Comparison of ENCODE assay signal across 19 mouse cellular contexts in genomic region chr17:66353907-66354306, GRCm38 (mm10).
DNase-seq lines count a peak whose midpoint lies in the region; ATAC-seq and TF ChIP-seq lines count a peak whose summit lies in the region.
"Had no signal": no experiment of that assay in that cellular context is flagged by ENCODE, and none has a peak within 500 bp of the region (broad histone marks: within the 10 kb centered on the region; RNA-seq: fewer than 3 reads in every experiment).

No protein-coding gene starts in this region.

- H3K9ac ChIP-seq in liver, embryonic 11.5 days (ENCODE audit: low read depth, low read length) = no peak overlapping the region
- H3K9ac ChIP-seq in intestine, embryonic 16.5 days (ENCODE audit: low read depth, low read length) = no peak overlapping the region
- H3K9ac ChIP-seq: heart, embryonic 12.5 days; liver, embryonic 15.5 days had no signal

- DNase-seq in cerebellum, adult 2 months = no peak
- no peak for DNase-seq in cerebellum, postnatal 10 days
- no peak for DNase-seq in liver, embryonic 11.5 days (ENCODE audit: low spot score)
- no peak for DNase-seq in liver
- no peak for DNase-seq in ovary, postnatal 36 days (ENCODE audit: low spot score)
- no peak for DNase-seq in heart, embryonic 10.5 days (ENCODE audit: low spot score)
- DNase-seq: adrenal gland, adult 8-10 months; gastrocnemius, postnatal 14 days; heart, postnatal 36 days; left cerebral cortex, postnatal 4 days; right cerebral cortex, postnatal 14 days; thymus, postnatal 36 days had no signal

- H3K9me3 ChIP-seq in liver, embryonic 11.5 days (ENCODE audit: control insufficient read depth, low read length) = no peaks in the 10 kb centered on the region
- H3K9me3 ChIP-seq in E14TG2a.4 (ENCODE audit: low read length) = no peaks in the 10 kb centered on the region
- H3K9me3 ChIP-seq in intestine, embryonic 16.5 days (ENCODE audit: control insufficient read depth, low read length) = no peaks in the 10 kb centered on the region
- no peaks in the 10 kb centered on the region for H3K9me3 ChIP-seq in heart, embryonic 10.5 days
- H3K9me3 ChIP-seq: heart, embryonic 12.5 days; liver, embryonic 15.5 days had no signal

- TF ChIP-seq POLR2A in cerebellum, adult 2 months (IDR thresholded peaks at IDR 0.05; ENCODE audit: borderline replicate concordance, insufficient read depth, low read length) = no peak

- H3K4me3 ChIP-seq in cerebellum, adult 2 months (replicated peaks; ENCODE audit: insufficient read depth, low read depth, low read length) = no peak overlapping the region
- no peak overlapping the region for H3K4me3 ChIP-seq in liver, embryonic 11.5 days (ENCODE audit: low read depth, low read length)
- H3K4me3 ChIP-seq in E14TG2a.4 (replicated peaks; ENCODE audit: low read length) = peak overlapping the region; percentile 51
- H3K4me3 ChIP-seq in intestine, embryonic 16.5 days (ENCODE audit: low read length) = no peak overlapping the region
- H3K4me3 ChIP-seq in heart, embryonic 10.5 days = no peak overlapping the region
- H3K4me3 ChIP-seq: heart, embryonic 12.5 days; liver, embryonic 15.5 days had no signal

- no peak for TF ChIP-seq CTCF in cerebellum, adult 2 months (IDR thresholded peaks at IDR 0.05; ENCODE audit: borderline replicate concordance, insufficient read depth, low read depth, low read length)
- TF ChIP-seq CTCF in E14TG2a.4 (conservative IDR thresholded peaks at IDR 0.05; ENCODE audit: low read length) = no peak

- H3K4me2 ChIP-seq in liver, embryonic 11.5 days = no peak overlapping the region
- no peak overlapping the region for H3K4me2 ChIP-seq in intestine, embryonic 16.5 days (ENCODE audit: low read depth, low read length)

- no peaks in the 10 kb centered on the region for H3K36me3 ChIP-seq in liver, embryonic 11.5 days (ENCODE audit: control insufficient read depth, insufficient read depth, low read length)
- H3K36me3 ChIP-seq in E14TG2a.4 (ENCODE audit: insufficient read depth, low read length) = peaks cover 89% of the 10 kb centered on the region
- no peaks in the 10 kb centered on the region for H3K36me3 ChIP-seq in intestine, embryonic 16.5 days (ENCODE audit: control insufficient read depth, insufficient read depth, low read length)
- peaks cover 6% of the 10 kb centered on the region for H3K36me3 ChIP-seq in heart, embryonic 10.5 days
- H3K36me3 ChIP-seq: heart, embryonic 12.5 days; liver, embryonic 15.5 days had no signal

- ATAC-seq in liver, embryonic 11.5 days (replicated peaks; ENCODE audit: low FRiP score) = 0 out of 2 replicates have a peak, but pooled peaks have one; percentile 20
- ATAC-seq in intestine, embryonic 16.5 days = peak; percentile 79
- ATAC-seq: forebrain, embryonic 14.5 days; Patski had no signal

- 55% methylated on average over 14 of the region's 14 CpGs for WGBS in cerebellum, adult 2 months
- WGBS in liver, embryonic 11.5 days = 82% methylated on average over 14 of the region's 14 CpGs
- 59% methylated on average over 14 of the region's 14 CpGs for WGBS in intestine, embryonic 16.5 days
- 76% methylated on average over 14 of the region's 14 CpGs for WGBS in heart, embryonic 10.5 days

- peak overlapping the region; percentile 46; the same call in 1 of the 2 replicates for H3K27ac ChIP-seq in cerebellum, adult 2 months (ENCODE audit: insufficient read depth, low read length)
- H3K27ac ChIP-seq in liver, embryonic 11.5 days (ENCODE audit: low read depth, low read length) = no peak overlapping the region; the same call in 1 of the 2 replicates
- no peak overlapping the region for H3K27ac ChIP-seq in intestine, embryonic 16.5 days (ENCODE audit: low read length)
- H3K27ac ChIP-seq in heart, embryonic 10.5 days = no peak overlapping the region
- H3K27ac ChIP-seq: liver, embryonic 15.5 days had no signal

- H3K27me3 ChIP-seq in cerebellum, adult 2 months (ENCODE audit: control insufficient read depth, insufficient read depth, low read length) = no peaks in the 10 kb centered on the region
- no peaks in the 10 kb centered on the region for H3K27me3 ChIP-seq in liver, embryonic 11.5 days (replicated peaks; ENCODE audit: control insufficient read depth, insufficient read depth, low read length)
- H3K27me3 ChIP-seq in E14TG2a.4 (ENCODE audit: insufficient read depth, low read length) = no peaks in the 10 kb centered on the region
- no peaks in the 10 kb centered on the region for H3K27me3 ChIP-seq in intestine, embryonic 16.5 days (replicated peaks; ENCODE audit: control insufficient read depth, insufficient read depth, low read length)
- H3K27me3 ChIP-seq in heart, embryonic 10.5 days (ENCODE audit: insufficient read depth, poor library complexity, severe bottlenecking) = no peaks in the 10 kb centered on the region
- H3K27me3 ChIP-seq: CH12.LX; liver, embryonic 15.5 days; Patski had no signal

- H3K4me1 ChIP-seq in cerebellum, adult 2 months (ENCODE audit: control insufficient read depth, insufficient read depth, low read length) = peaks cover 36% of the 10 kb centered on the region
- H3K4me1 ChIP-seq in liver, embryonic 11.5 days (replicated peaks; ENCODE audit: control insufficient read depth, insufficient read depth, low read length) = 0 out of 2 replicates have a peak, but pooled peaks cover 6% of the 10 kb centered on the region
- H3K4me1 ChIP-seq in E14TG2a.4 (replicated peaks; ENCODE audit: low read depth, low read length) = peaks cover 48% of the 10 kb centered on the region
- peaks cover 14% of the 10 kb centered on the region for H3K4me1 ChIP-seq in intestine, embryonic 16.5 days (ENCODE audit: control insufficient read depth, insufficient read depth, low read length)
- H3K4me1 ChIP-seq in heart, embryonic 10.5 days = peaks cover 37% of the 10 kb centered on the region
